Mouse (Mus musculus) yolk sac, embryonic 10.5 days (tissue): ENCODE results near the gene Syt5.

ENCODE experiments used
- DNase-seq: peaks from one replicate; pipeline ENCODE4 v3.0.0-alpha.2; 2017; ENCODE audit warnings: low spot score

Gene Syt5

GRCm38 (mm10) chr7:4499034-4499433, 48.3 kb downstream of the Syt5 start:
- no peak for DNase-seq

- no peak for DNase-seq
Observed at GRCm38 (mm10) chr7:4498251-4498650, 49.1 kb downstream of the Syt5 start.

GRCm38 (mm10) chr7:4497271-4497903, 50.0 kb downstream of the Syt5 start:
- no peak for DNase-seq

- no peak for DNase-seq
Observed at GRCm38 (mm10) chr7:4496468-4496867, 50.9 kb downstream of the Syt5 start.

GRCm38 (mm10) chr7:4493991-4494390, 53.4 kb downstream of the Syt5 start:
- DNase-seq: no peak

- no peak for DNase-seq
Observed at GRCm38 (mm10) chr7:4492284-4493224, 54.8 kb downstream of the Syt5 start.

GRCm38 (mm10) chr7:4491308-4491707, 56.0 kb downstream of the Syt5 start:
- DNase-seq: no peak
